Mouse (Mus musculus) left cerebral cortex, adult 9 months (tissue): ENCODE measurements around the gene Tmod3.
"Not testable (repeated sequence)": the region's sequence is repeated elsewhere in the genome, so short reads cannot be mapped to it uniquely, and the experiment has no call there.

Experiments used
- DNase-seq, 2 experiments: peaks; one replicate each; pipeline ENCODE4 v3.0.0; 2022; ENCODE audit warnings: low spot score in 2 of 2

Gene Tmod3

DNA sequence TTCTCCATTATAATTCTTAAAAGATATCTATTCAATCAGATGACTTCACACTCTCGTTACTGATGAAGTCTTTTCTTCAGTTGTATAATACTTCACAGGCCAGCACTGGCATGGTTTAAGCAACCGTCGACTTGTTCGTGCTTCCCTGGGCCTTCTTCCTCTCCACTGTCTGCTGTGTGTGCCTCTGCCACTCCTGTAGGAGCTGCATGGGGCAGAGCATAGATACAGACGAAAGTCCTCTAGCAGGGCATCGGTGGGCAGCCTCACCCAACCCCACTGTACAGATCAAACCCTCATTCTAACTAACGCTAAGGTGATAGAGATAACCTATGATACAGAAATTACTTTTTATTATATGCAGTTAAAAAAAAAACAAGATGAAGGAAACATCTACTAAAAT, 60.9 kb downstream of the Tmod3 start:
- DNase-seq, result no peak

DNA sequence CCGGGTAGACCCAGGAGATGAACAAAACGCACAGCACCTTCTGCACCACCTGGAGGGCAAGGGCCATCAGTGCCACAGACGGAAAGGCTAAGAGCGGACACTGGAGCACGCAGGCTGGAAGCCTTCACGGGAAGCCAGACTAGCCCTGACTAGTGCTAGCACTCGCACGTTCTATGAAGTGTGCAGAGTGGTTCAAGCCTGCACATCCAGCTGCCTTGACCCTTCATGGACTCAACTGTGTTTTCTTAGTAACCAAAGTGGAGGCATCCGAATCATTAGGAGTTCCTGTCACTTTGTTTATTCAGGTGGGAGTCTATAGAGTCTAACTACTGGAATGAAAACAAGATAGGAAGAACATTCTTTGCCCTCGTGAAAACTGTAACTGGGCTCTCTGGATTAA, 63.5 kb downstream of the Tmod3 start:
- no peak for DNase-seq

DNA sequence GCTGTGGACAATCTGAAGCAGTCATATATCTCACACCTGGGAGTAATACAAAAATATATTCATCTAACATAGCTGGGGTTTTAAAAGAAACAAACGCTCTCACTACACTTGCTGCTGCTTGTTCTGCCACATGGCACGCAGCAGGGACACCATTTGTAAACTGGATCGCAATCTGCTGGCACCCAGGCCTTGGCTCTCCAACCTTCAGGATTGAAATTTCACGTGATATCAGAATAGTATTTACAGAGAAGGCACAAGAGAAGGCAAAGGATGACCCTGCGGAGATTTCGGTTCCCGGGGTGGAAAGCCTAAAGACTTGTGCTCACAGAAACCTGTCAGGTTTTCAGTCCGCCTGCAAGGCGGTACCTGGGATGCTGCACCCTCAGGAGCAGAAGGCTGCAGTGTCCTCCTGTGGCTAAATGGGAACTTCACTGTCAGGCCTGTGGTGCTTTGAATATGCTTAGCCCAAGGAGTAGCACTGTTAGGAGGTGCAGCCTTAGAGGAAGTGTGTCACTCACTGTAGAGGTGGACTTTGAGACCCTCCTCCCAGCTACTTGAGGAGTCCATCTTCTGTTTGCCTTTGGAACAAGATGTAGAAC, 65.0 kb downstream of the Tmod3 start:
- DNase-seq, result no peak

DNA sequence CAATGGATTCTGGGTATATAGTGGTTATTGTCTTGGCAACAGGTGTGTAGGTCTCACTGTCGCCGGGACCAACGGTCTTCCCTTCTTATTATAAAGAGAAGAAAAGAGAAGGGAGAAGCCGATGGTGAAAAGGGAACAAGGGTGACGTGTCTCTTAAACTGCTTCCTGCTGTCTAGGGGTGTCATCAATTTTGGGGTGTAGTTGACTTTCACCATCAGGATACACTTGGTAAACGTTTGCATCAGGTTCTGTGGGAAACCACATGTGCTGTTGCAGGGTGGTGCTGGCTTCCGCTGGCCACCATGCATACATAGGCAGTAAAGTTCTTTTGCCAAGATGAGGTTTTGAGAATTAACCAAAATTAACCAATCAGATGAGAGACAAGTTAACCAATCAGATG, 71.2 kb downstream of the Tmod3 start:
- not testable (repeated sequence) for DNase-seq

DNA sequence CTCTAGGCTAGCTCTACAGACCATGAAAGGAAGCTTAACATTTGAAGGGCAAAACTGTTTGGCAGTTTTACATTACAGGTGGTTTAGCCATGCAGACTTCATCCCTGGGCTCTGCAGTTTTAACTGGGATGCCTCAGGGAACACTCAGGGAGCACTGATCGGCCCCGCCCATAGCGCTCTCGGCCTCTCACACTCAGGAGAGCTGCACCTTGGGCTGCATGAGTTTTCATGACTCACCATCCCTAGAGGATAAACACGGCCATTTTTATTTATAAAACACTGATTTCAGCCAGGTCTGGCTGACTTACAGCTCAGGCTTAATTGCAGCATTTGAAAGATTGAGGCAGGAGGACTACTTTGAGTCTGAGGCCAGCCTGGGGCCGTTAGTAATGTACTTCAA, 74.2 kb downstream of the Tmod3 start:
- DNase-seq, result no peak

DNA sequence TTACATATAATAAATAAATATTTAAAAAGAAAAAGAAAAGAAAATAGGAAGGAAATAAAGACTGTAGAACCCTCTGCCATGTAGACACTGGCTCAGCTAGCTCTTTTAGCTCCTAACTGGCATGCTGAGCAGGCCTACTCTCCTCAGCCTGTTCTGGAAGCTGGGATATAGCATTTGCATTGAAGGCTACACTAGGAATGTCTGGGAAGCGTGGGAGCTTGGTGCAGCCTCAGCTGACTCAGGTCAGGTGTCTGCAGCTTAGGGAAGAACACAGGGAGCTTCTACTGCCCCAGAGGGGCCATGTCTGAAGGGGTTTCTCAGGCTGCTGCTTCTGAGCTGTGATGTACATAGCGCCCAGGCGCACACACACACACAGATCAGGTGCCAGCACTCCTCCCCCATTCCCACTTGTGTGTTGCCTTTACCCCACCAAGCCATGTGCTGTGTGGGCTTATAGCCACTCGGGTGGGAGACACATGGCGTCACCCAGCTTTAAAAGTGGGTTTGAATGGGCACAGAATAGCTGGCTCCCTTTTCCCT, 78.9 kb downstream of the Tmod3 start:
- DNase-seq, result peak in 1 of 2 experiments; percentile 10

DNA sequence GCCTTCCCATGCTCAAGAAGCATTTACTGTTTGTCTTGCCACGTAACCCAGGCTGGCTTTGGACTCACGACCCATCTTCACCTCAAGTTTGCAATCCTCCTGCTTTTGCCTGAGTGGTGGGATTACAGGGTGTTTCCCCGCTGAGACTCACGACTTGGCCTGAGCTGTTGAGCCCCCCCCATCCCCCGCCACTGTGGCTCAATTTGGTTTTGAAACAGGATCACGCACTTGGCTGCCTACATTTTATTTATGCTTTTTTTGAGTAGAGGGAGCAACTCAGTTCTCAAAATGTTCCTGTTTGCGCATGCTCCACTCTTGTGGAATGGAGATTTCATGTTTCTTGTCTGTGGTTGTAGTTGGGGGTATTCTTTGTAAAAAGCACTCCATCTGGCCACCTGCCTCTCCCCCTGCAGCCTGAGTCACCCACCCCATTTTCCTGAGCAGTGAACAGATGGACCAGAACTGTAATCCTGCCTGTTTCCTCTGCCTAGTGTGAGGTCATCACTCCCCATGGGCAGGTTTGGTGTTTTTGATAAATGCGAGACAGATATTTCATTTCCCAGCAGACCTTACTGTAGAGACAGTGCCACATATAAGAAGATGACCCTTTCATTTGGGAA, 80.2 kb downstream of the Tmod3 start:
- DNase-seq, result peak in 1 of 2 experiments; percentile 34

DNA sequence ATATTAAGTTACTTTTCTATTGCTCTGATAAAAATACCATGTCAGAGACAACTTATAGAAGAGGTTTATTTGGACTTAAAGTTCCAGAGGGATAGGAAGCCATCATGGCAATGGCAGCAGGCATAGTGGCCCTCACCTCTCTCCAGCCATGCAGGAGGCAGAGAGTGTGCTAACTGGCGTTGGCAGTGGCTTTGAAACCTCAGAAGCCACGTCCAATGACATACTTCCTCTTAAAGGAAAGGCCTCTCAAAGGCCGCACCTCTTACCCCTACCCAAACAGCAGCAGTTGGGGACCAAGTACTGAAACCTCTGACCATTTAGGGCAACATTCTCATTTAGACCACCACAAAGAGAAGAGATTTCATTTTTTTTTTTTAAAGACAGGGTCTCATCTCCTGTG, 82.2 kb downstream of the Tmod3 start:
- DNase-seq, result no peak

DNA sequence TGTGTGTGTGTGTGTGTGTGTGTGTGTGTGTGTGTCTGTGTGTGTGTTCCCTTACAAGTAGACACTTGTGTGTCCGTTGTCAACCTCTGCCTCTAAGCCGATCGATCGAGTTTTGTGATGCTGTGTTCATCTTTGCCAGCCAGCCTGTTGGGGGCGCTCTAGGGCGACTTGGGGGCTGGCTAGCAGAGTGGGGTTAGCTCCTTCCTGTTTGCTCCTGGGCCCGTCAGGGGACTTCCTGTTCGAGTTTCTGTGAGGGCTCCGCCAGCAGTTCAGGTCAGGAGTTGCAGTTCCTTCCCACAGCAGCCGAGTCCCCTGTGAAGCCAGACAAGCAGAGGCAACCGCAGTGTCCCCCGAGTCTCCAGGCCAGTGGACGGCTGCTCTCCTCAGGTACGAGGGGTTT, 91.2 kb downstream of the Tmod3 start:
- no peak for DNase-seq

DNA sequence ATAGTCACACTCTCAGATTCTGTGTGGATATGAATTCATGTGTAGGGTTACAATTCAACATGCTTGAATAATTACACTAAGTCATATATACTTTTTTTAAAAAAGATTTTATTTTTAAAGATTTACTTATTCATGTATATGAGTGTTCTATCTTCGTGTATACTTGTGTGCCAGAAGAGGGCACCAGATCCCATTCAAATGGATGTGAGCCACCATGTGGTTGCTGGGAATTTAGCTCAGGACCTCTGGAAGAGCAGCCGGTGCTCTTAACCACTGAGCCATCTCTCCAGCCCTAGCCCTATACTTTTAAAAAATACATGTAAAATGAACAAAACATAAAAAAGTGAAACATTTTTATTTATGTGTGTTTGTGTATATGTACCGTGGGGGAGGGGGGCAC, 91.9 kb downstream of the Tmod3 start:
- no peak for DNase-seq

DNA sequence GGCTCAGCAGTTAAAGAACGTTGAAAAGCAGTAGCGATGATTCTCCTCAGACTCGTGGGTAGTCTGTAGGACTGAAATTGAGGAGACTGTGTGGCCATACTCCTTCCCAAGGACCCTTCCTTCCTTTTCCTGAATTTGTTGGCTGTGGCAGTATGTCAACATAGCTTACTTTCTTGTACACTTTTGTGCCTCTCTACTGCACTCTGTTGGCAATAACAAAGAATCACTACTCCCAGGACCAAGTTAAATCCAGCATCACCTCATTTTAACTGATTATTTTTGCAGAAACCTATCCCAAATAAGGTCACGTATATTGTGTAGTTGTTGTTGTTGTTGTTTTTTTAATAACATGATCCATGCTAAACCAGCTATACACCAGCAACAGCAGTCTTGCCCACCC, 92.8 kb downstream of the Tmod3 start:
- no peak for DNase-seq

DNA sequence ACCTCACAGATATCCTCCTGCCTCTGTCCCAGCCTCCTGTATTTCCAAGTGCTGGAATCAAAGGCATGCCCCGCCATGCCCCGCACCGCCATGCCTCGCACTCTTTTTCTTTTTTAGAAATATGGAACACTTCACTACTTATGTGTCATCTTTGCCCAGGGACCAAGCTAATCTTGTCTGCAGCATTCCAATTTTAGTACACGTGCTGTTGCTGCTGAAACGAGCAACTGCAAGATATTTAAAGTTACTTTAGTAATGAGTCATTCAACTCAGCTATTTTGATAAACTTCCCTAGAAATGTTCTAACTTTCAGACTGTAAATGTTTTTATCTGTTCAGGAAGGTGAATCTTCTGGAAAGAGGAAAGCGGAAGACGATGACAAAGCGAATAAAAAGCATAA, 93.6 kb downstream of the Tmod3 start:
- peak; percentile 19 to 42 for DNase-seq

DNA sequence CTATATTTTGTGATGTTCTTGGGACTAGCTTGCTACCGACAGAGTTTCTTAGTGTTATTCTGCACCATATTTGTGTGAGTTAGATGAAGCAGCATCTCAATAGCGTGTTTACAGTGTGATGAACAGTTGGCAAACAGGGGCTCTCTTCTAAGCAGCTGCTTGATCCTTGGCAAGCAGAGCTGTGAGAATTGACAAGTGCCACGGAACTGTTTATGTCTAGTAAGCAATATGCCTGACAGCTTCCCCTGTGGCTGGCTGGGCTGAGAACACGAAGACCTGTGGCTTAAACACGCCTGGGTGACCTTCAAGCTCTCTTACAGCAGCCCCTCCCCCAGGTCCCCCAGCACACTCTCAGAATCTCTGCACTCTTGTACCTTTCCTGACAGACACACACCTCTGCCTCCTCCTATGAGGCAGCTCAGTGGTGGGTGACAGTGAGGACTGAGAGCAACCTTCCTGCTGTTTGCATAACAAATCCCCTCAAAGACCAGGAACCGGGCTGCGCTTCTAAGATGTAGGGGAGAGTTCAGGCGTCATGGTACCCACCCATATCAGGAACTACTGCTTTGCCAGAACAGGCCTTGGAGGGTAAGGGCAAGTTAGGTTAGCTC, 96.3 kb downstream of the Tmod3 start:
- no peak for DNase-seq

DNA sequence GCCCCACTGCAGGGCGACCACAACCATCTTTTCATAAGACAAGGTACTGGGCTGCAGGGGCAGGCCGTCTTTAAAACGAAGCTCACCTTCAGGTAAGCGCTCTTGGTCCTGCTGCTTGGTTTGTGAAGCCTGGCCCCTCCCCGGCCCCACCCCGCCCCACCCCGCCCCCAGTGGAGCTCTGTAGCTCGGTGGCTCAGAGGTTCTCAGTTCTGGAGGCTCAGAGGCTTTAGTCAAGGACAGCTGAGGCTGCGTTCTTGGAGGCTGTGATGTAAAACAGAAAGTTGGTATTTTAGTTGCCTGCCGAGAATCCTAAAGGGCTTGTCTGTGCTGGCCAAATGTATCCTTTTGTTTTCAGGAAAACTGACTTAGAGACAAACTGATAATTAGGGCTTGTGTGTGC, 103.8 kb downstream of the Tmod3 start:
- DNase-seq, result no peak

DNA sequence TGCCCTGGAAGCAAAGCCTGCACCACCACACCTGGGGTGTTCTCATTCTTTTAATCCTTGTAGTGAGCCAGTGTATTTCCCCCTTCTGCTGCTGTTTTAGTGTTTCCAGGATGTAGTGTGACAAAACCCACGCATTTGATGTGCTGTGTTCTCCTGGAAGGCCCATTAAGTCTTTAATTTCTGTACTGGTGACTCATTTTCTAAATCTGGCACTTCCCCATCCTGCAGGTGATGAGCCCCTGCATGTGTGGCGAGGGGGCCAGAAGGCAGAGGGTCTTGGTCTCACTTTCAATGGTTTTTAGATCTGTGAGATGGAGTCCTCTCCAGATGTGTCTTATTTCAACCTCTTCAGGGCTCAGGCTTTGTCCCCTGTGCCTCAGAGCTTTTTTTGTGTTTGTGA, 105.5 kb downstream of the Tmod3 start:
- DNase-seq, result no peak

DNA sequence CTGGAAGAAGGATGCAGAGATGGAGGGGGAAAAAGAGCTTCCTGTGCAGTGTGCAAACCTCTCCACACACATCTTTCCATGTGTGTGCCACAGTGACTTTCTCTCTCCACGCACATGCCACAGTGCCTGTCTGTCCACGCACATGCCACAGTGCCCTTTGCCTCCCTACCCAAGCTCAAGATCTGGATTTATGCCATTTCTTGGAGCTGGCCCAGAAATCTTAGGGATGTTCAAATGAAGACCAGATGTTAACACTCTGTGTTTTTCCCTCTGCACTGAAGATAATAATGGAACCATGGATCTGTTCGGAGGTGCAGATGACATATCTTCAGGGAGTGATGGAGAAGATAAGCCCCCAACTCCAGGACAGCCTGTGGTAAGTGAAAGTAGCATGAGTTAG, 111.4 kb downstream of the Tmod3 start:
- DNase-seq, result no peak
